Mouse (Mus musculus) NIH3T3 (cell line): ENCODE results near the gene Ppp1r9a.

Experiments used
- DNase-seq: peaks from one replicate; pipeline ENCODE4 v3.0.0-alpha.2; 2012; ENCODE audit warnings: low read depth

The Ppp1r9a gene

DNA sequence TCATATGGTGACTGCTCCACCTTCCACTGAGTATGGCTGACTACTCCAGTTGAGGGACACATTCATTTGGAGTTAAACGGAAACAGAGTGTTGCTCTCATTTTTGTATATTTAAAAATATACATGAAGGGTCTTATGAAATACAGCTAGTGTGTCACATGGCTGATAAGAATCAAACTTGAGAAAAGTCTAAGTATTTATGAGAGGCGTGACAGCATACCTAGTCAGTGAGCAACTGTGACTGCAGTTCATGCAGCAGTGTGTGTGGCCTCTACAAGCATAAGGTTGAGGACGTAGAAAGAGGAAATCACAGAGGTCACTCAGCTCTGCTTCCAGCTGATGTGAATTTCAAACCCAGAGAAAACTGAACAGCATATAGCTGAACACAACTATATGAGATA, 145.3 kb downstream of the Ppp1r9a start:
- DNase-seq, result no peak

DNA sequence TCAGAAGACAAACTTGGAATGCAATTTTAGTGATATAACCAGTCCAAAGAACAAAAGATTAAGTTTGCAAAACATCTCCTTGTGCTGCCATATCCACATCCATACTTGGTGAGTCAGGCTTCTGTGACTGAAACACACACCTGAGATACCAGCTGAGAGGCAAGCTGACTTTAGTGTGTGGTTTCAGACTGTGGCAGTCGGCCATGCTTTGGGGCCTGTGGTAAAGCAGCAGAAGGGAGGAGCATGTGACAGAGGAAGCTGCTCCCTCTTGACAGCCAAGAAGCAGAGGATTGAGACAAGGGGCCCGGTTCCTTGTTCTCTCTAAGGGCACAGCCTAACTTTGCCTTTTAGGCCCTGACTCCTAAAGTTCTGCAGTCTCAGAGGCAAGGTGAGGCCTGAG, 149.6 kb downstream of the Ppp1r9a start:
- DNase-seq, result no peak

DNA sequence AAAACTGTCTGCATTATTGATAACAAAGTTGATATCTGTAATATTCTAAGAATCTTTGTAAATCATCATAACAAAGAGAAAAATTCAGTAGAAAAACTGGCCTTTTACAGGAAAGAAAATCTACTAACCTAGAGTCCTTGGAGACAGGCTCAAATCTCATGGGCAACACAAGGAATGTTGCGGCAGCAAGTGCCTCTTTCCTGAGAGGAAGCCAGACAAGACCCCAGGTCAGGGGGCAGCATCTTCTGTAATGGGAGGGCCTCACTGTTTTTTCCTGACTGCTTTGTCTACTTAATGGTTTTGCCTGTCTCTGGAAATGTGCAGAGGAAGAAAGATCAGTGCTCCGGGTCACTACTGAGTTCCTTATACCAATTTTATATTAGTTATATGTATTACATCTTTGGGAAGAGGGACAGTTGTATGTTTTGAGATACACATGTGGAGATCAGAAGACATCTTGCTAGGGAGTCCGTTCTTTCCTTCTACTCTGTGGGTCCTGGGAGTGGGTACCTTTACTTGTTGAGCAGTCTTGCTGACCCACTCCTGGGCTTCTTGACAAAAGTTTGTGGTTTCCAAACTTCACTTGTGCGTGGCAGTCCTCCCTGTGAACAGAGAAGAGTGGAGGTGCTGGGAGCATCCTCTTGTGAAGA, 151.9 kb downstream of the Ppp1r9a start:
- no peak for DNase-seq

DNA sequence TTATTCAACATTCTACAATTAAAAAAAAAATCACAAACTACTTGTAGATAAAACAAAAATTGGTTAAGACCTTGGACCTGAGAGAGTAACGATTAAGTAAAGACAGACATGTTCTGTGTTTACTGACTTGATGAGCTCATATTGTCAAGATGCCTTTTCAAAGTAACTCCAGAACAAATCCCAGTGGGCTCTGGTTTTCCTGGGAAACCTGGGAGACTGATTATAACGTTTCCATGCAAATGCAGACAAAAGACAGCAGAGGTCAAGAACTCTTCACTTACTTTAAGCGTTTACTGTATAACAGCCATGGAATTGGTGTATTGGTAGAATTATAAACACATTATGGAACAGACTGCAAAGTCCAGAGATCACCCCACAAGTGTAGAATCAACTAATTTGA, 172.0 kb downstream of the Ppp1r9a start:
- DNase-seq, result no peak

DNA sequence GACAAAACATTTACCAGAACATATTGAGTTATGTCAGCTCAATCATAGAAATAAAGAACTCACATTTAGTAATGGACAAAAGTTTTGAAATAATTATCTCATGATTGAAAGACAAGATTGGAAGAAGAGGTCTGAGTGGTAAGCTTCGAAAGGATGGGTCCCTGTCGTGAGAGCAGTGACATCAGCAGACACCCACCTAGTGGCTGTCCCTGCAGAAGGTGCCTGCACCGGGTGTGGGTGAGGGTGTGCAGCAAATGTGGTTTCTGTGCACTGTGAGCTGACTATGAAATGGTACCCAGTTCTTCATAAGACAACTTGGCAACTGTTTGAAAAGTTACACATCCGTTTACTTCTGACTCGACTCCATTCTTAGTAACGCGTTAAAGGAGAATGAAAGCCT, 173.0 kb downstream of the Ppp1r9a start:
- DNase-seq, result no peak

DNA sequence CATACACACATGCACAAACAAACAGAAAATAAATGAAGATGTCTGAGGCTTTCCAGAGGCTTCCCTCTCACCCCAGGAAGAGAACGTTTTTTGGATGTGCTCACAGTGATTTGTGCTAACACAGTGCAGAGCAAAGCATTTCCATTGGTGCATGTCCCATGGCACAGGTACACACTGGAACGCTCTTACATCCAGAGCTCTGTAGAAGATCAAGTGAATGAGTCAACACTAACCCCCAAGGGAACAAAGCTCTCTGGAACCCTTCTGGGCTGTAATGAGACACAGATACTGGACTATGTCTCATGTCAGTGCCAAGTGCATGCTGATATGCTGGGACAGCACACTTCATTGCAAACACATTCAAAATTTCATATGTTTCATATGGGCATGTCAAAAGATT, 175.3 kb downstream of the Ppp1r9a start:
- DNase-seq, result peak; percentile 4

DNA sequence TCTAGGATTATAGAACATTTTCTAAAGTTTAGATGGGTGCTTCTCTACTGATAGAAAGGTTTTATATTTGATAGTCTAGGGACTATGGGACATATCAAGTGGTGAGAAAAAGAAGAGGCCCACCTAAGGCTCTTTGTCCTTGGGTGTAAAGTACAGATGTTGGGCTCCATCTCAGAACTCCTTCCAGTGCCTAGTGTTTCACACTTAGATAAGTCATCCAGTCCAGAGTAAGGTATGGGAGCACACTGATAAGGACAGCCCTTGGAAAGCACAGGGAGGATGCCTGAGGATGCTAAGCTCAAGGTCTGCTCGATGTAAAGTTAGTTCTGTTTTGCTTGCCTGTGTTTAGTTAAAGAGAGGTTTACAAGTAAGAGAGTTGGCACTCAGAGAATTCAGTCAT, 176.4 kb downstream of the Ppp1r9a start:
- DNase-seq, result no peak

DNA sequence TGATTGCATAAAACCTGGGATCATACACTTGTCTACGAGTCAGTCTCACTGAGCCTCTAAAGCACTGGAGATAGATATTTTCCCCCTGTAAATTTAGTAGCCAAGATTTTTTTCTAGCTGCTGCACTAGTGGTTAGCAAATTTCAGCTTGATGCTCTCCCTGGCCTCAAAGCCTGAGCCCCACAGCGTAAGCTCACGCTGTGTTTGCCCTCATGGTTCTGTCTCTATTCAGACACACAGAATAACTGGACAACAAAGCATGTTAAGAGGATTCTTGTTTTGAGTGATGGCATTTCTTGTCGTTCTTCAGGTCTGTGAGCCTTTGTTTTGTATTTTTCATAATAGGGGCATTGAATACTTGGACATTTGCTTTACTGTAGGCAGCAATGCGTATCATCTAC, 177.4 kb downstream of the Ppp1r9a start:
- DNase-seq, result no peak

DNA sequence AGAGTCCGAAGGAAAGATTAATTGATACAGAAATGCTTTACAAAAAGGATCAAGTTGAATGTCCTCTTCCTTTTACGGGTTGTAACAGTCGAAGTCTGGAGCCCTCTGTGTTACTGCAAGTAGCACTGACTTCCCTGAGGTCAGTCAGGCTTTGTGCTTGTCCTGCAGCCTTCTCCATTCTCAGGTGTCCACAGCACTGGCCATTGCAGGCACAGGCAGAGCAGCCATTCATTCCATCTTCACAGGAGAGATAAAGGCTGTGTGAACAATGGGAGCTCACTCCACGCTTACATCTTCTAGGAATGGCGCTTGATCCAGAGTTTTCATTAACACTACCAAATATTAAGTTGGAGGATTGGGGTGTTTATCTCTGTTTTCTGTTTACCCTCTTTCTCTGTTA, 177.8 kb downstream of the Ppp1r9a start:
- no peak for DNase-seq

DNA sequence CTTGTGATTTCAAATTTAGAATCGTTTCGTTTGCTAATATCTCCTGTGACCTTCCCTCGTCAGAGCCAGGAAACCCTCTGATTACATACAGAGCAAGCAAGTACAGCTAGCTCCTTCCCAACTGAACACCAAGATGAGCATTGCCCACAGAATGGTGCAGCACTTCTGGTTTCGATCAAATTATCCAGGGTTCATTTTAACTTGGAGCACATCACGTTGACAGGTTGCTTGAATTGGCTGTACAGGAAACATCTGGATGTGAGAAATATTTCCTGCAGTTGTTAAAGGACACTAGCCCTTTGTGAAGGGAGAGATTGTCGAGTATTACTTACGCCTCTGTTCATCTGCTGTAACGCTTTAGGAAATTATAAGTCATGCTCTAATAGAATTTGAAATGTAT, 178.4 kb downstream of the Ppp1r9a start:
- DNase-seq, result no peak

DNA sequence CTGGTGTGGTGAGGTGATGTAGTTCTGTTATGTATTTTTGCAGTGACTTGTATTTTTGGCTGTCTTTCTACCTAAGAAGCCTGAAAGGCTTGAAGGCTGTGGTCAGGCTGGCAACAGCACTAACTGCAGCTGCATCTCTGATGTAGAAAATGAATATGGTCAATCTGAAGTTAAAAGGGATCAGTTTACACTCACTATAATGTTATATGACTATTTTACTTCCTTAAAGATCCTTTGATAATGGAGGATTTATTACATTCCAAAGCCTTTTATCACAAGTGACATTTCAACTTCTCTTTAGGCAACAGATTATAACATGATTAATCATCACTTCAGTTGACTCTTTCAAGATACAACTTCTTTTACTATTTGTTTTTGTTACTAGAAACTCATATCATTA, 179.4 kb downstream of the Ppp1r9a start:
- DNase-seq, result peak; percentile 26

DNA sequence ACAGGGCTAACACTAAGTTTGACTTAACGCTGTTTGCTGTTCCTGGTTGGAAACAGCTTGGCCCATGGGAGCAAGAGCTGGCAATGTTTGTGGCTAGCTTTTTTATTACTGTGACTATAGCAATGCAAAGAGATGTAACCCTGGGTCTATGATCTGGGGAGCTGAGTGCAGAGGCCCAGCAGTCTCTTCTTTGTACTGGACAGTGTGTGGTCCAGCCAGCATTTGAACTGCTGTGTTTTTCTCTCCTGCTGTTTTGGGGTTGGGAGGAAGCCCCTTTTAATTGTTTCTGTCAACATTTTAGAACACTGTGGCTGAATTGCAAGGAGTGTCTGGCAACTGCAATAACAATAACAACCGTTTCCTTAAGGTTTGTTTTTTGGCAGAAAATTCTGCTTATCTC, 180.0 kb downstream of the Ppp1r9a start:
- DNase-seq, result no peak

DNA sequence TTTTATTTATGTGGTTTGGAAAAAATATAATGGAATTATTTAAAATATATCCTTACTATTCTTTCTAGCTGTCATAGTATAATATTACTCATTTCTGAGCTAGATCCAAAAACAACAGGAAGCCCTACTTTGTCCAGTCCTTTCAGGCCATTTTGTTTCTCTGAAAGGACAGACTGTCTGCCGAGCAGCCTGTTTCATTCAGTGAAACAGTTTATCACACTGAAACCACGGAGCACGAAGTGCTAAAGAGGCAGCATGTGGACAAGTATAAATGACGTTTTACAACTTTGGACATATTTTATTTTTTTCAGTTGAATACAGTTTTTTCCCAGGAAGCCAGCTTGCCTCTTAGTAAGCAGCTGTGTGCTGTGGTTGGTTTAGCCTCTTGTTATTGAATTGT, 181.2 kb downstream of the Ppp1r9a start:
- DNase-seq, result peak; percentile 30

DNA sequence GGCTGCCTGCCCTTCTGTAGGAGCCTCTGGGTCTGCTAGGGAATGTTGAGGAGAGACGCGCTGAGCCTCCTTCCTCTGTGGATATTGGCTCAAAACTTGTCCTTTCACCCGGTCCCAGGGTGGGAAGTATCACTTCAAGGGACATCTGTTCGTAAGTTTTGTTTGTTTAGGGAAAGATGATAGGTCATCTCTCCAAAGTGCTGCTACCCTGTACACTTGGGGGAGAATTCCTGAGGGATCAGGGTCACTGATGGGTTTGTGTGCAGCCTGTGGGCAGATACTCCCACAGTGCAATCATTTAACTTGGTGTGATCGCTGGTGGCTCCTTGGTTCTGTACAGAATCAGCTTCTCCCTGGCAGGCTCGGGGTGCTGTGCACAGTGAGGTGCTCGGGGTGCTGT, 189.2 kb downstream of the Ppp1r9a start:
- no peak for DNase-seq

DNA sequence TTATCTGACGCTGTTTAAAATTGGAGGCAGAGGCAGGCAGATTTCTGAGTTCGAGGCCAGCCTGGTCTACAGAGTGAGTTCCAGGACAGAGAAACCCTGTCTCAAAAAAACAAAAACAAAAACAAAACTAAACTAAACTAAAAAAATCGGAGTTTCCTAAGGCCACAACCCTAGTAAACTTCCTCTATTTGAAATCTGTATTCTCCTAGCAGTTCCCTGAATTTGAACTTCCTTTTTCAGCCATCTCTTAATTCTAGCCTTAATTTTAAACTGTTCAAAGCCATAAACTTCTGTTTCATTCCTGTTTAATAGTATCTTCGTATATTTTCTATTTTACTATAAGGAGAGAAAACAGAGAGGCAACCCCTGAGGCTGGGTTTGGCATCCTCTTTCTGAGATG, 190.1 kb downstream of the Ppp1r9a start:
- no peak for DNase-seq

DNA sequence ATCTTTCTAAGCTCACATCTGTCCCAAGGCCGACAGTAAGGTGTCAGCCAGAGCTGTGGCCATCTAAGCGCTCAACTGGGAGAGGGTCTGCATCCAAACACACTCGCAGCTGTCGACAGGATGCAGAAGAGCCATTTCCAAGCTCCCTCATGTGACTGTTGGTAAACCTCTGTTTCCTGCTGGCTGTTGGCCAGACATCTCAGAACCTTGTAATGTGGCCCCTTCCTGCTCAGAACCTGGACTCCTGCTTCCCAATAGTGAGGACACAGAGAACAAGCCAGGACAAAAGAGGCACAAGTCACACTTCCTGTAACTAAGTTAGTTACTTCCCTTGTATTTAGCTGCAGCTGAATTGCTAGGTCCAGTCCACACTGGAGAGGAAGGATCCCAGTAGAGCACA, 190.8 kb downstream of the Ppp1r9a start:
- DNase-seq, result peak; percentile 16

DNA sequence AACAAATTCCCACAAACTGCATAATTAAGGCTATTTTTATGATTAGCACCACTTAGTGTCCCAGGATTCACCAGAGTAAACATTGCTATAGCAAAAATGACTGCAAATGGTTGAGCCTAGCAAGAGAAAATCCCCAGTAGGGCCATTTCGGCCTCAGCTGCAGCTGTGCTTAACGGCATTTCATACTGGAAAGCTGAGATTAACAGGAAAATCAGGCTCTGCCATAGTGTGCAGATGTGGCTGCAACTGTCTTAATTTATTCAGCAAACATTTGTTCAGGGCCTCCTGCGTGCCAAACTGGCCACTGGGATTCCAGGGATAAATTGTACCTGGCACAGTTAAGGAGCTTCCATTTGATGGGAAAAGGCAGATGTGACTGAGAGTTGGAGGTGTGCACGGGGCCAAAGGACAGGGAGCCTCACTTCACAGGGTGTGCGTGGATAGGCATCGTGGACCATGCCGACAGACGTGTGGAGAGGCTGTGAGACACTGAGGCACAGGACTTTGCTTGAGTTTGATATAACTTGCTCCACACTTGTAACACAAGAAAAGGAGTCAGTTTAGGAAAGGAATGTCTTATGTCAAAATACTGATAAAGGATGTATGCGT, 192.8 kb downstream of the Ppp1r9a start:
- DNase-seq, result no peak

DNA sequence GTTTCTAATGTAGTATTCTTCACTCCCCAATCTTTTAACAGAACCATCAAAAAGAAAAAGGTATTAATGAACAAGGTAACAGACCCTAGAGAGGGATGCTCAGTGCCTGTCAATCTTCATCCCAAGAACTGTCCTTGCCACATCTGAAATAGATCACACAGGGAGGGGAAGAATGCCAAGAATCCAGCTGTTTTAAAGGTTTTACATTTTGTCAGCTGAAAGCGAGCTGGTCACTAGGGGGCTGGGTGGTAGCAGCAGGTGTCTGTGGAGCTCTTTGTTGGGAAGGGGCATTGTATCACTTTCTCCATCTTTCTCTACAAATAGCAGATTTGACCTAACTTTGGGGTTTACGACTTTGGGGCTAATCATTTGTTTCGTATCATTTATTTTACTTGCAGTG, 194.6 kb downstream of the Ppp1r9a start:
- no peak for DNase-seq

DNA sequence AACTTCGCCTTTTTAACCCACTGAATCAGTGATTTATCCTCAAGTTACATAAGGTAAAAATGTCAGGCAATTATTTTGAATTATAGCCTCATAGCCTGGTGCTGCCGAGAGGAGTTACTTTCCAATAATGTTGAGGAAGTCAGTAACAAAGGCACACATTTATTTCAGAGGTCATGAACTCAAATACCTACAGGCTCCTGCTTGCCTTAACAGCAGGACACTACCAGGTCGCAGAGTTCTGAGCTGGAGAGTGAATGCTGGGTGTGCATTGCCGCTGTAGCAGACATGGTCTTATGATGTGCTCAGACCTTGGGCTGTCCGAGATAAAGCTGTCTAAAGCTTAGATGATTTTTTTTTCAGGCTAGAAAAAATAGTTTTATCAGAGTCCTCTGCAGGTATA, 196.6 kb downstream of the Ppp1r9a start:
- DNase-seq, result no peak

DNA sequence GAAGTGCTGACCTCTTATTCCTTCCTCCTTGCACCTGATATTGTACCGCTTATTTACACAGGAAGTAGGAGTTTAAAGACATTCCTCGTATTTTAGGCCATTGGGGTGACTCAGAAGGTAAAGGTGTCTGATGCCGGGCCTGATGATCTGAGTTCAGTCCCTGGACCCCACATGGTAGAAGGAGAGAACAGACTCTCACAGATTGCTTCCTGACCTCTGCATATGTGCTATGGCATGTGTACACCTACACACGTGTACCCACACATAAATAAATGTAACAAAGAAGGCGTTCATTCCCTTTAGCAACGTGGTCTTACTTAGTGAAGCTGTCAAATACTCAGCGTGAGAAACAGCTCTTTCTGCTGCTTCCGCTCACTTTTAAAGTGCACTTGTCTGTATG, 197.1 kb downstream of the Ppp1r9a start:
- DNase-seq, result no peak

DNA sequence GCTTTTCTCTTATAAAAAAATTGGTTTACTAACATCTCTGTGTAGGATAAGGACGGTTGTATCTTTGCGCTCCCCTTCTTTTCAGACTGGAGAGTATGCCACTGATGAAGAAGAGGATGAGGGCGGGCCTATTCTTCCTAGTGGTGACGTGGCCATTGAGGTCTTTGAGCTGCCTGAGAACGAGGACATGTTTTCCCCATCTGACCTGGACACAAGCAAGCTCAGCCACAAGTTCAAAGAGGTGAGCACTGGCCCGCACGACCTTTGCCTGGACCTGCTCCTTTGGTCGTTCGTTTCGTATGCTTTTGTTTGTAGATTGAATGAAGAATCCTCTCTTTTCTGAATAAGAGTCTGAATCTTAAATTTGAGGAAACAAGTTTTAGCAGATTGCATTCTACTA, 197.6 kb downstream of the Ppp1r9a start:
- no peak for DNase-seq

DNA sequence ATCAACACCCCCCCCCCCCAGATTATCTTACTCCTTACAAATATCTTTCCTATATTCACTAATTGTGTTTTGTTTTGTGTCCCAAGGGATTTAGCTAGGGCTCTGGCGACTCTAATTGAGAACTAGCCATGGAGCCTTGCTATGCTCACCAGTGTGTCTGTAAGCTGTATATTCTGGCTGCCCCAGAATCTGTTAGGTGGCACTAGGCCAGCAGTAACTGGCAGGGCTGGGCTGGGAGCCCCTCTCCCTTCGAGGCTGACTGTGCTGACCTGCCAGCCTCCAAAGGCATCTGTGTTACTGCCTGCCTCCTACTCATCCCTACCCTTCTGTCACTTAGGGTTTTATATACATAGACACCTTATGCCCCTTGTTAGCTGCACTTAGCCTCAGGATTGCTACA, 200.0 kb downstream of the Ppp1r9a start:
- DNase-seq, result no peak

DNA sequence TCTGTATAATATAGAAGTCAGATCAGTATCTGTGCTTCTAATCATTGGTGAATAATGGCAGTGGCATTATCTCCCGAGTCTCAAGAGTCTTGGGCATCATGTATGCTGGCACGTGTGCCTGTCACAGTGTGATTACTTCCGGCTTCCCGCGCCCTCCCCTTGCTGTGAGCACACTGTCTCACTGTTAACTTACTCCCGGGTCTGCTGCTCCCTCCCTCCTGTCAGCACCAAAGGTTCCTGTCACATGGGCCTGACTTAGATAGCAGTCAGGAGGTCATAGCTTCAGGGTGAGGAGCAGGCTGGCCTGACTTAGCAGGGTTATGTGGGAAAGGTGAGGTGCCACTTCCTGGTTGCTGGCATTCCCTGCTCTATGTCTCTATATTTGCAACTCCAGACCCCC, 201.1 kb downstream of the Ppp1r9a start:
- no peak for DNase-seq

DNA sequence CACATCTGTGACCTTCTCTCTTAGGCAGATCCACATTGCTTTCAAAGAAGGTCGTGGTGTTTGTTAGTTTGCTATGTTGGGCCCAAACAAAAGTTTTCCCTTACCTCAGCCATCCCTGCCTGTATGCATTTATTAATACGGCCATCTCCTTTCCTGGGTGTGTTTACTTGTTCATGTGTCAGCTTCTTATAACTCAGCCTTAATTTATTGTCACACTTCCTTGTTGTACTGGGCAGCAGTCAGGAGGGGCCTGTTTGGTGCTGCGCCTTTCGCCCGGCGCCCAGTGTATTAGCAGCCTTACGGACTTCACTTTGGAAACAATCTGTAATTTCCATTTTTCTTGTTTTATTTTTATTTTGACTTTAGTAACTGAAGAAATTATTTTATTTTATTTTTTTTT, 201.5 kb downstream of the Ppp1r9a start:
- no peak for DNase-seq
